Mouse (Mus musculus) kidney, embryonic 15.5 days (tissue): ENCODE data around the gene Gm45521. TPM values are rescaled to one million over a fixed set of nuclear protein-coding genes. Genes with fewer than 3 reads are reported as not detected.

Experiments
- ATAC-seq: fragments of 200-750 bp; cut with Nextera tagmentation; replicated peaks from 2 replicates; pipeline ENCODE4 v1.8.0; 2017; ENCODE audit warnings: moderate TSS enrichment; ENCODE audit not compliant: low FRiP score
- H3K27ac ChIP-seq: fragments of 300-500 bp; sonication (generic); 2 replicates; pipeline ENCODE4 v1.5.1; 2015; ENCODE audit warnings: mild to moderate bottlenecking, inconsistent platforms
- H3K27me3 ChIP-seq: fragments of 300-500 bp; sonication (generic); 2 replicates; pipeline ENCODE4 v1.6.1; 2015; ENCODE audit warnings: inconsistent platforms
- H3K36me3 ChIP-seq: fragments of 300-500 bp; sonication (generic); 2 replicates; pipeline ENCODE4 v1.6.1; 2015; ENCODE audit warnings: inconsistent platforms
- H3K4me1 ChIP-seq: fragments of 300-500 bp; sonication (generic); 2 replicates; pipeline ENCODE4 v1.6.1; 2015; ENCODE audit warnings: inconsistent platforms
- H3K4me2 ChIP-seq: fragments of 300-500 bp; sonication (generic); 2 replicates; pipeline ENCODE4 v1.6.1; 2015; ENCODE audit warnings: moderate library complexity, mild to moderate bottlenecking, inconsistent platforms
- H3K4me3 ChIP-seq: fragments of 300-500 bp; sonication (generic); replicated peaks from 2 replicates; pipeline ENCODE4 v1.5.1; 2015; ENCODE audit warnings: mild to moderate bottlenecking, inconsistent platforms
- H3K9ac ChIP-seq: fragments of 300-500 bp; sonication (generic); 2 replicates; pipeline ENCODE4 v1.6.1; 2015; ENCODE audit warnings: mild to moderate bottlenecking, inconsistent platforms
- H3K9me3 ChIP-seq: fragments of 300-500 bp; sonication (generic); replicated peaks from 2 replicates; pipeline ENCODE4 v1.6.1; 2016; ENCODE audit warnings: inconsistent platforms
- WGBS: fragments of 180-500 bp; shearing (Covaris S2); methylation state at CpG from one replicate; pipeline ENCODE4 v1.1.7; 2015; ENCODE audit warnings: mixed read lengths; 5-methylcytosine and 5-hydroxymethylcytosine counted together
- polyA plus RNA-seq: library from polyadenylated mRNA; unstranded; fragments of >200 nt; fragmentation: Nextera tagmentation; extraction: Ambion mirVana; gene quantifications from 2 replicates; pipeline ENCODE4 v1.2.1, GENCODE M21; 2015

Gene Gm45521
- polyA plus RNA-seq, result not detected in 2 replicates

DNA sequence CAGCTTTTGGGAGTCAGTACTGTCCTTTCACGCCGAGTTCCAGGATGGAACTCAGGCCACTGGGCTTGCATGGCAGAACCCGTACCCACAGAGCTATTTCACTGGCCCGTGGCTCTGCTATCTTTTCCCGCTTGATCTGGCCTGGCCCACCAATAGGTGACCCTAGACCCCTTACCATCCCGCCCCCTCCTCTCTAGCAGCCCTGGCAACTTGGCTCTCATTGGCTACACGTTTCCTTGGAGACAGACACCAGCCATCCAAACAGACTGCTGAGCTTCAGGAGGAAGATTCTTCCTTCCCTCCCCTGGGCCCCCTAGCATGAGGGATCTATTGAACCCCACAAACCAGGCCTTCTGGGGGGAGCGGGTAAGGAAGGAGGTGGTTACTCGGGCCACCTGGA, at the start of gene Gm45521:
TSS of gene Gm45521 (plus strand) at position 240 of the 400 bp plus-strand sequence.
- H3K4me2 ChIP-seq, result no peak within 1 kb of the TSS
- no peak within 1 kb of the TSS for H3K27ac ChIP-seq
- H3K9me3 ChIP-seq, result no peaks in the 10 kb centered on the region
- no peaks in the 10 kb centered on the region for H3K27me3 ChIP-seq
- 60% methylated on average over 9 of the region's 9 CpGs for WGBS
- no peak within 1 kb of the TSS for H3K4me3 ChIP-seq
- ATAC-seq, result no peak
- H3K36me3 ChIP-seq, result no peaks in the 10 kb centered on the region
- peaks cover 26% of the 10 kb centered on the region for H3K4me1 ChIP-seq
- H3K9ac ChIP-seq, result no peak within 1 kb of the TSS

DNA sequence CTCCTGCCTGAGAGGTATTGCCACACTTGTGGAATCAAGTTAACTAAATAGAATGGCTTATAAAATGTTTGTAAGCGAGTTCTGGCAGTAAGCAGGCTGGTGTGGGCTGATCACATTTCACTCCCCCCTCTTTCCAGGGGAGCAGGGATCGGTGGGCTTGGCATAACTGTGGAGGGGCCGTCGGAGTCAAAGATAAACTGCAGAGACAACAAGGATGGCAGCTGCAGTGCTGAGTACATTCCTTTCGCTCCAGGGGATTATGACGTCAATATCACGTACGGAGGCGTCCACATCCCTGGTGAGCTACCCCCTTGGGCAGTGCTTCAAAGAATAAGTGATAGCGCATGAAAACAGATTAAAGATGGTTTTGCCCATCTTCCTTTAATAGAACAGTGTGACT, 47.6 kb upstream of the Gm45521 start:
- ATAC-seq, result no peak
- WGBS, result 51% methylated on average over 10 of the region's 10 CpGs
- Histone ChIP-seq H3K27me3 (no peaks in the 10 kb centered on the region), H3K9ac (no peak overlapping the region), H3K36me3 (peaks cover 80% of the 10 kb centered on the region), H3K4me2 (no peak overlapping the region), H3K27ac (no peak overlapping the region), H3K9me3 (no peaks in the 10 kb centered on the region), H3K4me3 (no peak overlapping the region), H3K4me1 (peaks cover 4% of the 10 kb centered on the region; the same call in 1 of the 2 replicates)

DNA sequence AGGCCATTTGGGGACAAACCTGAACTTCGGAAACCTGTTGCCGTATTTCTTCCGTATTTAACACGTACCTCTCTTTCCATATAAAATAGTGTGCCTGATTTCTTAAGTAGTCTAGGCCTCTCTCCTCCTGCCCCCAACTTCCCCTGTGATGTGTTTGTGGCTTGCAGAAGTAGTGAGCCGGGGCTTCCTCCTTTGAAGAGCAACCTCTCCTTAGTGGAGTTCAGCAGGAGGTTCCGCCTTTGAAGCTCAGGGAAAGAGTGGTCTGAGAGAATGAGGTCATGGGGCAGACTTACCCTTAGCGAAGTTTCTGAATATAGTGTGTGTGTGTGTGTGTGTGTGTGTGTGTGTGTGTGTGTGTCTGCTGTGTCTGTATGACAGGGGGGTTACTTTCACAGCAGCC, 43.2 kb upstream of the Gm45521 start:
- 58% methylated on average over 7 of the region's 7 CpGs for WGBS
- H3K4me2 ChIP-seq, result no peak overlapping the region
- peaks cover 5% of the 10 kb centered on the region; the same call in 1 of the 2 replicates for H3K4me1 ChIP-seq
- no peak overlapping the region for H3K9ac ChIP-seq
- no peak; the same call in 1 of the 2 replicates for ATAC-seq
- H3K36me3 ChIP-seq, result peaks cover 82% of the 10 kb centered on the region
- H3K27ac ChIP-seq, result no peak overlapping the region
- no peak overlapping the region for H3K4me3 ChIP-seq
- no peaks in the 10 kb centered on the region for H3K9me3 ChIP-seq
- H3K27me3 ChIP-seq, result no peaks in the 10 kb centered on the region

DNA sequence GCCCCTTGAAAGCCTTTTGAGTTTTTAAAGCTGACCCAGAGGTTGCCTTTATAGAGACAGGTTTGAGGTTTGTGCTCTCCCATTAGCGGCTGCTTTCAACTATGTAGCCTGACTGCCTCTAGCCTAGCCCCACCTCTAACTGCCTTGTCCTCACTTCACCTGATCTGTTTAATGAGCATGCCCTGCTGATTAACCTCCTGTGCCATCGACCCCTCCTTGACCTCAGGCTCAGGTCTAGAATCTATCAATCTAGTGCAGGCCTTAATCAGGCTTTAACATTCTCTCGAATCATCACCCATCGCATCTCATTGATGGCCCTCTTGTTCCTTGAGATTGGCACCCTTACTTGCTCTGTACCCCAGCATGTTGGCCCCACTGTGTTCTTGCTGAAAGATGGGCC, 42.6 kb upstream of the Gm45521 start:
- peak; percentile 34; the same call in 1 of the 2 replicates for ATAC-seq
- Histone ChIP-seq H3K27ac (no peak overlapping the region), H3K4me3 (no peak overlapping the region), H3K4me2 (no peak overlapping the region), H3K36me3 (peaks cover 84% of the 10 kb centered on the region), H3K9me3 (no peaks in the 10 kb centered on the region), H3K9ac (no peak overlapping the region), H3K27me3 (no peaks in the 10 kb centered on the region), H3K4me1 (peaks cover 11% of the 10 kb centered on the region; the same call in 1 of the 2 replicates)
- WGBS, result 44% methylated on average over 4 of the region's 4 CpGs

DNA sequence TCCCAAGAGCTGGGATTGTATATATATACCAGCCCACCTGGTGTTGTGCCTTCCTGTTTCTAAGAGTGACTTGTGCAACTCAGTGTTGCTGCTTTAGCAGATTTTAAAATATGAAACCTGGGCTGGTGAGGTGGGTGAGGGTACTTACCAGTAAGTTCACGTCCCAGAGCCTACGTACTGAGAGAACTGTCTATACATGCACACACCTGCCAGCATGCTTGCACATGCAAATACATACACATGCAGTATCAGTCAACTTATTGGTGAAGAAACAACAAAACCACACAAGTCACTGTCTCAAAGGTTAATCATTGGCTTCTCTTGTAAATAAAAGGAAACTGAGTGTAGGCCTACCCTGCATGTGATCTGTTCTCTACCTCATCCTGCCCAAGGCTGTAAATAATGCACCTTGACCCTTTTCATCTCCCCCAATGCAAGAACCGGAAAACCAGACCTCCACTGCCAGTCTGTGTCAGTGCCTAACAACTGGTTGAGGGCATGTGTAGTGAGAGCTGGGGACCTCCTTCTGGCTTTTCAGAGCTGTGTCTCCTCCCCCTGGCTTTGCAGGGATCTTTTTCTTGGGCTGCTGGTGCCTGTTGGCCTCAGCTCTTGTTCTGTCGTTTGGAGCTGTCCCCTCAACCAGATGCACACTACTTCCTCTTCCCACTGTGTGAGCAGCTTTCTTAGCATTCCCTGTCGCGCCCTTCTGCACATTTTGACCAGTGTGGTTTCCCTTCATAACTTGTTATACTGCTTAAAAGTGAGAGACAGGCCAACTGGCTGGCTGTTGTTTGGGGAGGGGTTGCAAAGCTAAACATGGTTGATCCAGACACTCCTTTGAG, 38.7 kb upstream of the Gm45521 start:
- Histone ChIP-seq H3K27ac (no peak overlapping the region), H3K4me2 (no peak overlapping the region), H3K36me3 (peaks cover 87% of the 10 kb centered on the region), H3K27me3 (no peaks in the 10 kb centered on the region), H3K4me1 (peaks cover 17% of the 10 kb centered on the region; the same call in 1 of the 2 replicates), H3K9me3 (no peaks in the 10 kb centered on the region), H3K4me3 (no peak overlapping the region), H3K9ac (no peak overlapping the region)
- WGBS, result 79% methylated on average over 6 of the region's 6 CpGs
- no peak for ATAC-seq

DNA sequence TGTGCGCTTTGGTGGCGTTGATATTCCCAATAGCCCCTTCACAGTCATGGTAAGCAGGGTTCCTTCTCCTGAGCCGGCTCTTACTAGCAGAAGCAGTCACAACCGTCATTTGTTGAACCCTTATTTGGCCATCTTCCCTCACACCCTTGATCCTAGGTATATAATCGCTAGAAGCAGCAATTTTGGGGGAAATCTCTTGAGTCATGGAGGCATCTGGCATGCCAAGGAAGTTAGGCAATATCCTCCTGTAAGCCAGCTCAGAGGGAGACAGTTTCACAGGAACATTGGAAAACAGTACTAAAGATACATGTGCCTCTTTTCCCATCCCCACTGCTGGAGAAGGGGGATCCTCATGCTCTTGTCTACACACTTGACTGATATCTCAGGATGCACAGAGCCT, 37.8 kb upstream of the Gm45521 start:
- Histone ChIP-seq H3K9me3 (no peaks in the 10 kb centered on the region), H3K4me1 (0 out of 2 replicates have a peak, but pooled peaks cover 13% of the 10 kb centered on the region), H3K36me3 (peaks cover 90% of the 10 kb centered on the region), H3K4me2 (no peak overlapping the region), H3K9ac (no peak overlapping the region), H3K4me3 (no peak overlapping the region), H3K27me3 (no peaks in the 10 kb centered on the region), H3K27ac (no peak overlapping the region)
- WGBS, result 89% methylated on average over 5 of the region's 5 CpGs
- ATAC-seq, result no peak

DNA sequence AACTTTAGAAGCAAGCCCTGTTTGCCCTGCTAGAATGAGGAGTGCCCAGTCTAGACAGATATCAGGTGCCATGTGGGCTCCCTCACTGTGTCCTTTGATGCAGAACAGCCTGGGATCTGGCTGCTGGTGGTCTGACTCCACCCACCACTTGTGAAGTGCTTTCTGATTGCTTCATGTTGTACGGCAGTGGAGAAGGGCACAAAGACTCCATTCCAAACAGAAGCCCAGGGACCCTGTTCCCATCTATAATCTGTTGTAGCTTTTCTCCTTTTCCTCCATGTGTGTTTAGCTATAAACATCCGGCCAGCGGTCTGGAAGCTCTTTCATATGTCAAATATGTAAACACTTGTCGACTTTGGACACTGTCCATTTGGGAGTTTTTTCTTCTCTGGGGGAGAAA, 37.2 kb upstream of the Gm45521 start:
- ATAC-seq, result peak; percentile 79
- Histone ChIP-seq H3K9me3 (no peaks in the 10 kb centered on the region), H3K27ac (no peak overlapping the region), H3K4me1 (0 out of 2 replicates have a peak, but pooled peaks cover 13% of the 10 kb centered on the region), H3K4me2 (no peak overlapping the region), H3K9ac (no peak overlapping the region), H3K4me3 (no peak overlapping the region), H3K36me3 (peaks cover 91% of the 10 kb centered on the region), H3K27me3 (no peaks in the 10 kb centered on the region)
- WGBS, result 51% methylated on average over 4 of the region's 4 CpGs

DNA sequence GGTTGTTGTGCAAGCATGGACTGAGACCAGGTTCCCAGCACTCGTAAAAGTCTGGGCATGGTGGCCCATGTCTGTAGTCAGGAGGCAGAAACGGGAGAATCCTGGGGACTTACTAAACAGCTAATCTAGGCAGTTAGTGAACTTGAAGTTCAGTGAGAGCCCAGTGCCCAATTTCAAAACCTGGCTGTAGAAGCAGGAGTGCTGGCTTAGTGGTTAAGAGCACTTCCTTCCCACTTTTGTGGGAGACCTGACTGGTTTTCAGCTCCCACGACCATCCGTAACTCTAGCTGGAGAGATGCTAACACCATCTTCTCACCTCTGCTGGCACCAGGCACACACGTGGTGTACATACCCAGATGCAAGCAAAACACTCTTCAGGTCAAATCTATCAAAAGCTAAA, 35.6 kb upstream of the Gm45521 start:
- Histone ChIP-seq H3K27ac (no peak overlapping the region), H3K9ac (no peak overlapping the region), H3K4me1 (0 out of 2 replicates have a peak, but pooled peaks cover 13% of the 10 kb centered on the region), H3K36me3 (peaks cover 89% of the 10 kb centered on the region), H3K4me3 (no peak overlapping the region), H3K9me3 (no peaks in the 10 kb centered on the region), H3K4me2 (no peak overlapping the region), H3K27me3 (no peaks in the 10 kb centered on the region)
- WGBS, result 87% methylated on average over 5 of the region's 5 CpGs
- no peak for ATAC-seq

DNA sequence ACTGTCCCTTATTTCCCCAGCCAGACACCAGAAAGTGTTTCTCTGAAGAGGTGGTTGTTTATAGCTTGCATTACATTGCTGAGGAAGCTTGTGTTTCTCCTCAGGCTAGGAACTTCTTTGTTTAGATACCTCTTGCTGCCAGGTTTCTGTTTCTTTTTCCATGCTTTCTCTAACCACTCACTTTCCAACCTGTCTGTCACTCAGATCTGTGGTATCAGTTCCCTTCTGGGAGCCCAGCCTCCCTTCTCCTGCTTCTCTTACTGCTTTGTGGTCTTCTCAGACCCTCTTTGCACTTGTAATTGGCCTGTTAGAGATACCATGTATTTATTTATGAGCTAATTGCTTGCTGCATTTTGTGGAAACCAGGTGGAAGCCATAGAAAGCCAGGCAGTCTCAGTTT, 33.5 kb upstream of the Gm45521 start:
- Histone ChIP-seq H3K36me3 (peaks cover 85% of the 10 kb centered on the region), H3K27me3 (no peaks in the 10 kb centered on the region), H3K9me3 (no peaks in the 10 kb centered on the region), H3K4me1 (0 out of 2 replicates have a peak, but pooled peaks cover 13% of the 10 kb centered on the region), H3K9ac (no peak overlapping the region), H3K27ac (no peak overlapping the region), H3K4me2 (no peak overlapping the region), H3K4me3 (no peak overlapping the region)
- ATAC-seq, result no peak

DNA sequence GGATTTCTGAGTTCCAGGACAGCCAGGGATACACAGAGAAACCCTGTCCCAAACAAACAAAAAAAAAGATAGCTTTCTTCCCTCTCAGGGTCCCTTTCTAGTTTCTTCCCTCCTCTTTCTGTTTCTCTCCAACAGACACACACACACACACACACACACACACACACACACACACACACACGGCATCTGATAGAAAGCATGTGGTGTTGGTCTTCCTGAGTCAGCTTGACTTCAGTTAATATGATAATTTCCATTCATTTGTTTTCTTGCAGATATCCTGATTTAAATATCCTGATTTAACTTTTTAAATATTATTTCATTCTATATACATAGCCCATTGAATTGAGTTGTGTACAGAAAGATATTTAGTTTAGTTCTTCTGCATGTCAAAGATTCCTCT, 28.7 kb upstream of the Gm45521 start:
- 80% methylated on average over 1 of the region's 1 CpGs for WGBS
- Histone ChIP-seq H3K27ac (no peak overlapping the region), H3K27me3 (no peaks in the 10 kb centered on the region), H3K9ac (no peak overlapping the region), H3K4me3 (no peak overlapping the region), H3K4me1 (no peaks in the 10 kb centered on the region), H3K9me3 (no peaks in the 10 kb centered on the region), H3K36me3 (peaks cover 91% of the 10 kb centered on the region), H3K4me2 (no peak overlapping the region)
- ATAC-seq, result no peak

DNA sequence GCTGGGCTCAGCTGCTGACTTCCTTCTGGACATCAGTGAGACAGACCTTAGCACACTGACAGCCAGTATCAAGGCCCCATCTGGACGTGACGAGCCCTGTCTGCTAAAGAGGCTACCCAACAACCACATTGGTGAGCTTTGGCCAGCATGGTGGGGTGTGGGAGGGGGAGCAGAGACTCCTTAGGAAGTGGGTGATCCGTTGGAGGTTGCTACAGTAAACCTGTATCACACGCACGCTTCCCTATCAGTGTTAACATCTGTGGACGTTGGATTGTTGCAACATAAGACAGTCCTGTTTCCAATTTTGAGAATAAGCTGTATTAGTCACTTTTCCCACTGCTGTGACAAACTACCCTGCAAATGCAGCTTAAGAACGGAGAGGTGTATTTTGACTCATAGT, 28.1 kb upstream of the Gm45521 start:
- no peaks in the 10 kb centered on the region for H3K9me3 ChIP-seq
- no peak overlapping the region for H3K4me3 ChIP-seq
- no peak overlapping the region for H3K27ac ChIP-seq
- H3K36me3 ChIP-seq, result peaks cover 91% of the 10 kb centered on the region
- H3K4me2 ChIP-seq, result no peak overlapping the region
- H3K9ac ChIP-seq, result no peak overlapping the region
- no peaks in the 10 kb centered on the region for H3K4me1 ChIP-seq
- no peaks in the 10 kb centered on the region for H3K27me3 ChIP-seq
- no peak for ATAC-seq
- WGBS, result 86% methylated on average over 7 of the region's 7 CpGs

DNA sequence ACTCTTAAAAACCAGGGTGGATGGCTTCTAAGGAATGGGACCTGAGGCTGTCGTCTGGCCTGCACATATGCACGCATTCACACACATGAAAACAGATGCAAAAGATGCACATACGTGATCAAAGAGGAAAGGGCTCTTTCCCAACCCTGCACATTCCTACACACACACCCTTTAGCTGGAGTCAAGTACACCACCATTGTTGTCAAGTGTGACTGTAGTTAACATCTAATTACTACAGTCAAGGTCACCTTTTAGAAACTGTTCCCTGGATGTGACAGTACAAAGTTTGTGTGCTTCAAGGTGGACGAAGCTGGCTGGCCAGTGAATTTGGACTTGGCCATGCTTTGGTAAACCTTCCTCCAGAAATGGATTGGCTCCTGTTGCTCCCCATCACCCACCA, 24.9 kb upstream of the Gm45521 start:
- ATAC-seq, result no peak

More for the DNA sequence above, 24.9 kb upstream of the Gm45521 start:
- H3K4me3 ChIP-seq, result no peak overlapping the region
- H3K9me3 ChIP-seq, result no peaks in the 10 kb centered on the region
- H3K9ac ChIP-seq, result no peak overlapping the region
- no peaks in the 10 kb centered on the region for H3K4me1 ChIP-seq
- no peak overlapping the region for H3K27ac ChIP-seq
- no peak overlapping the region for H3K4me2 ChIP-seq
- H3K27me3 ChIP-seq, result no peaks in the 10 kb centered on the region
- peaks cover 90% of the 10 kb centered on the region for H3K36me3 ChIP-seq
- 91% methylated on average over 4 of the region's 4 CpGs for WGBS
